Mouse (Mus musculus) midbrain, embryonic 13.5 days (tissue): ENCODE measurements around the gene Arsb. TPM values are rescaled to one million over a fixed set of nuclear protein-coding genes. Genes with fewer than 3 reads are reported as not detected.

Experiments used
- ATAC-seq: fragments of 200-750 bp; cut with Nextera tagmentation; 2 replicates; pipeline ENCODE4 v1.8.0; 2017; ENCODE audit warnings: mild to moderate bottlenecking, moderate TSS enrichment, moderate library complexity
- H3K27ac ChIP-seq: fragments of 300-500 bp; sonication (generic); 2 replicates; pipeline ENCODE4 v1.5.1; 2015; ENCODE audit warnings: inconsistent platforms, mild to moderate bottlenecking, moderate library complexity
- H3K27me3 ChIP-seq: fragments of 300-500 bp; sonication (generic); 2 replicates; pipeline ENCODE4 v1.6.1; 2015; ENCODE audit warnings: mild to moderate bottlenecking, inconsistent platforms
- H3K36me3 ChIP-seq: fragments of 300-500 bp; sonication (generic); 2 replicates; pipeline ENCODE4 v1.6.1; 2015; ENCODE audit warnings: mild to moderate bottlenecking, inconsistent platforms
- H3K4me1 ChIP-seq: fragments of 300-500 bp; sonication (generic); replicated peaks from 2 replicates; pipeline ENCODE4 v1.6.1; 2015; ENCODE audit warnings: inconsistent platforms
- H3K4me2 ChIP-seq: fragments of 300-500 bp; sonication (generic); replicated peaks from 2 replicates; pipeline ENCODE4 v1.6.1; 2015; ENCODE audit warnings: moderate library complexity, mild to moderate bottlenecking, inconsistent platforms
- H3K4me3 ChIP-seq: fragments of 300-500 bp; sonication (generic); replicated peaks from 2 replicates; pipeline ENCODE4 v1.5.1; 2015; ENCODE audit warnings: mild to moderate bottlenecking, inconsistent platforms
- H3K9ac ChIP-seq: fragments of 300-500 bp; sonication (generic); replicated peaks from 2 replicates; pipeline ENCODE4 v1.6.1; 2015; ENCODE audit warnings: mild to moderate bottlenecking, inconsistent platforms
- H3K9me3 ChIP-seq: fragments of 300-500 bp; sonication (generic); 2 replicates; pipeline ENCODE4 v1.6.1; 2016; ENCODE audit warnings: mild to moderate bottlenecking, inconsistent platforms
- WGBS: fragments of 180-500 bp; shearing (Covaris S2); methylation state at CpG from one replicate; pipeline ENCODE4 v1.1.7; 2015; 5-methylcytosine and 5-hydroxymethylcytosine counted together
- polyA plus RNA-seq: library from polyadenylated mRNA; unstranded; fragments of >200 nt; fragmentation: Nextera tagmentation; extraction: Ambion mirVana; gene quantifications from 2 replicates; pipeline ENCODE4 v1.2.1, GENCODE M21; 2015

Gene Arsb
- polyA plus RNA-seq, 1 experiment from 2014 or later, result 7.3 TPM

GRCm38 (mm10) chr13:93877924-93878323 is 106.5 kb downstream of the Arsb start:
- no peak overlapping the region for H3K27ac ChIP-seq
- H3K4me1 ChIP-seq, result no peaks in the 10 kb centered on the region
- ATAC-seq, result no peak
- H3K27me3 ChIP-seq, result no peaks in the 10 kb centered on the region
- H3K4me2 ChIP-seq, result no peak overlapping the region
- H3K4me3 ChIP-seq, result no peak overlapping the region
- no peaks in the 10 kb centered on the region for H3K36me3 ChIP-seq
- no peaks in the 10 kb centered on the region for H3K9me3 ChIP-seq
- WGBS, result 91% methylated on average over 2 of the region's 2 CpGs
- no peak overlapping the region for H3K9ac ChIP-seq

- Histone ChIP-seq H3K4me2 (no peak overlapping the region), H3K4me3 (no peak overlapping the region), H3K27ac (no peak overlapping the region), H3K4me1 (peaks cover 5% of the 10 kb centered on the region; the same call in 1 of the 2 replicates), H3K27me3 (no peaks in the 10 kb centered on the region), H3K9me3 (no peaks in the 10 kb centered on the region), H3K36me3 (no peaks in the 10 kb centered on the region), H3K9ac (no peak overlapping the region)
- ATAC-seq, result no peak
- WGBS, result 89% methylated on average over 5 of the region's 5 CpGs
Measured at GRCm38 (mm10) chr13:93879426-93879825, 108.0 kb downstream of the Arsb start.

- H3K27me3 ChIP-seq, result no peaks in the 10 kb centered on the region
- H3K9ac ChIP-seq, result no peak overlapping the region
- no peaks in the 10 kb centered on the region for H3K9me3 ChIP-seq
- WGBS, result 87% methylated on average over 3 of the region's 3 CpGs
- ATAC-seq, result no peak
- H3K27ac ChIP-seq, result no peak overlapping the region
- no peaks in the 10 kb centered on the region for H3K36me3 ChIP-seq
- H3K4me2 ChIP-seq, result no peak overlapping the region
- H3K4me1 ChIP-seq, result peaks cover 5% of the 10 kb centered on the region; the same call in 1 of the 2 replicates
- no peak overlapping the region for H3K4me3 ChIP-seq
Measured at GRCm38 (mm10) chr13:93882132-93882531, 110.7 kb downstream of the Arsb start.

- no peaks in the 10 kb centered on the region for H3K9me3 ChIP-seq
- no peak overlapping the region for H3K4me3 ChIP-seq
- 91% methylated on average over 5 of the region's 5 CpGs for WGBS
- ATAC-seq, result no peak
- H3K4me2 ChIP-seq, result no peak overlapping the region
- H3K36me3 ChIP-seq, result no peaks in the 10 kb centered on the region
- H3K9ac ChIP-seq, result no peak overlapping the region
- peaks cover 5% of the 10 kb centered on the region; the same call in 1 of the 2 replicates for H3K4me1 ChIP-seq
- no peaks in the 10 kb centered on the region for H3K27me3 ChIP-seq
- no peak overlapping the region for H3K27ac ChIP-seq
Measured at GRCm38 (mm10) chr13:93886999-93887398, 115.6 kb downstream of the Arsb start.

GRCm38 (mm10) chr13:93888196-93888595 is 116.8 kb downstream of the Arsb start:
- no peaks in the 10 kb centered on the region for H3K9me3 ChIP-seq
- H3K9ac ChIP-seq, result no peak overlapping the region
- H3K4me2 ChIP-seq, result no peak overlapping the region
- no peak overlapping the region for H3K27ac ChIP-seq
- H3K4me1 ChIP-seq, result peaks cover 2% of the 10 kb centered on the region; the same call in 1 of the 2 replicates
- ATAC-seq, result no peak
- no peak overlapping the region for H3K4me3 ChIP-seq
- H3K27me3 ChIP-seq, result no peaks in the 10 kb centered on the region
- 90% methylated on average over 2 of the region's 2 CpGs for WGBS
- no peaks in the 10 kb centered on the region for H3K36me3 ChIP-seq

- ATAC-seq, result no peak
Measured at GRCm38 (mm10) chr13:93888916-93889315, 117.5 kb downstream of the Arsb start.

GRCm38 (mm10) chr13:93889991-93890390 is 118.6 kb downstream of the Arsb start:
- no peaks in the 10 kb centered on the region for H3K27me3 ChIP-seq
- no peak overlapping the region for H3K4me3 ChIP-seq
- no peaks in the 10 kb centered on the region for H3K4me1 ChIP-seq
- WGBS, result 81% methylated on average over 3 of the region's 3 CpGs
- H3K9me3 ChIP-seq, result no peaks in the 10 kb centered on the region
- no peak overlapping the region for H3K4me2 ChIP-seq
- no peak overlapping the region for H3K27ac ChIP-seq
- ATAC-seq, result no peak
- no peak overlapping the region for H3K9ac ChIP-seq
- no peaks in the 10 kb centered on the region for H3K36me3 ChIP-seq

More at GRCm38 (mm10) chr13:93888916-93889315, 117.5 kb downstream of the Arsb start:
- Histone ChIP-seq H3K36me3 (no peaks in the 10 kb centered on the region), H3K27me3 (no peaks in the 10 kb centered on the region), H3K4me1 (no peaks in the 10 kb centered on the region), H3K4me2 (no peak overlapping the region), H3K9me3 (no peaks in the 10 kb centered on the region), H3K27ac (no peak overlapping the region), H3K4me3 (no peak overlapping the region), H3K9ac (no peak overlapping the region)
- 86% methylated on average over 3 of the region's 3 CpGs for WGBS

- ATAC-seq, result no peak
- Histone ChIP-seq H3K4me3 (no peak overlapping the region), H3K4me1 (no peaks in the 10 kb centered on the region), H3K36me3 (no peaks in the 10 kb centered on the region), H3K27ac (no peak overlapping the region), H3K9me3 (no peaks in the 10 kb centered on the region), H3K27me3 (no peaks in the 10 kb centered on the region), H3K4me2 (no peak overlapping the region), H3K9ac (no peak overlapping the region)
- WGBS, result 82% methylated on average over 6 of the region's 6 CpGs
Measured at GRCm38 (mm10) chr13:93891276-93891675, 119.8 kb downstream of the Arsb start.

GRCm38 (mm10) chr13:93892101-93892500 is 120.7 kb downstream of the Arsb start:
- Histone ChIP-seq H3K27me3 (no peaks in the 10 kb centered on the region), H3K4me2 (no peak overlapping the region), H3K27ac (no peak overlapping the region), H3K36me3 (no peaks in the 10 kb centered on the region), H3K9me3 (no peaks in the 10 kb centered on the region), H3K4me3 (no peak overlapping the region), H3K4me1 (no peaks in the 10 kb centered on the region), H3K9ac (no peak overlapping the region)
- no peak for ATAC-seq
- 92% methylated on average over 7 of the region's 7 CpGs for WGBS

GRCm38 (mm10) chr13:93894105-93894504 is 122.7 kb downstream of the Arsb start:
- Histone ChIP-seq H3K9ac (no peak overlapping the region), H3K4me1 (no peaks in the 10 kb centered on the region), H3K27me3 (no peaks in the 10 kb centered on the region), H3K27ac (no peak overlapping the region), H3K9me3 (no peaks in the 10 kb centered on the region), H3K4me2 (no peak overlapping the region), H3K4me3 (no peak overlapping the region), H3K36me3 (no peaks in the 10 kb centered on the region)
- 92% methylated on average over 2 of the region's 2 CpGs for WGBS
- ATAC-seq, result no peak

GRCm38 (mm10) chr13:93895430-93895829 is 124.0 kb downstream of the Arsb start:
- no peak overlapping the region for H3K27ac ChIP-seq
- no peaks in the 10 kb centered on the region for H3K36me3 ChIP-seq
- no peak for ATAC-seq
- no peaks in the 10 kb centered on the region for H3K9me3 ChIP-seq
- no peaks in the 10 kb centered on the region for H3K27me3 ChIP-seq
- whole genome bisulfite sequencing, result 92% methylated on average over 2 of the region's 2 CpGs
- no peak overlapping the region for H3K4me2 ChIP-seq
- H3K4me3 ChIP-seq, result no peak overlapping the region
- H3K4me1 ChIP-seq, result no peaks in the 10 kb centered on the region
- no peak overlapping the region for H3K9ac ChIP-seq

- Histone ChIP-seq H3K4me3 (no peak overlapping the region), H3K9me3 (no peaks in the 10 kb centered on the region), H3K27ac (no peak overlapping the region), H3K9ac (no peak overlapping the region), H3K4me2 (no peak overlapping the region), H3K36me3 (no peaks in the 10 kb centered on the region), H3K4me1 (no peaks in the 10 kb centered on the region), H3K27me3 (no peaks in the 10 kb centered on the region)
- ATAC-seq, result no peak
- 82% methylated on average over 13 of the region's 13 CpGs for WGBS
Measured at GRCm38 (mm10) chr13:93897943-93898826, 126.8 kb downstream of the Arsb start.
